Mouse (Mus musculus) heart, postnatal 0 days (tissue): ENCODE data around the gene Smim8. TPM values are rescaled to one million over a fixed set of nuclear protein-coding genes. Genes with fewer than 3 reads are reported as not detected.
"Not testable (repeated sequence)": the region's sequence is repeated elsewhere in the genome, so short reads cannot be mapped to it uniquely, and the experiment has no call there.

Experiments used
- ATAC-seq: fragments of 200-750 bp; cut with Nextera tagmentation; 2 replicates; pipeline ENCODE4 v1.8.0; 2017; ENCODE audit warnings: low read depth, moderate number of reproducible peaks, moderate library complexity; ENCODE audit not compliant: insufficient read depth
- DNase-seq: peaks from one replicate; pipeline ENCODE4 v3.0.0-alpha.2; 2016; ENCODE audit warnings: low spot score
- H3K27ac ChIP-seq: fragments of 300-500 bp; sonication (generic); 2 replicates; pipeline ENCODE4 v1.5.1; 2014; ENCODE audit warnings: low read depth, mild to moderate bottlenecking
- H3K27me3 ChIP-seq: fragments of 300-500 bp; sonication (generic); 2 replicates; pipeline ENCODE4 v1.6.1; 2014; ENCODE audit warnings: low read length, mixed read lengths; ENCODE audit not compliant: control insufficient read depth, insufficient read depth
- H3K36me3 ChIP-seq: fragments of 300-500 bp; sonication (generic); replicated peaks from 2 replicates; pipeline ENCODE4 v1.6.1; 2014; ENCODE audit warnings: low read length, mixed read lengths; ENCODE audit not compliant: control insufficient read depth, insufficient read depth
- H3K4me1 ChIP-seq: fragments of 300-500 bp; sonication (generic); 2 replicates; pipeline ENCODE4 v1.6.1; 2014; ENCODE audit warnings: antibody characterized with exemption; ENCODE audit not compliant: control insufficient read depth, insufficient read depth
- H3K4me2 ChIP-seq: fragments of 300-500 bp; sonication (generic); 2 replicates; pipeline ENCODE4 v1.6.1; 2014; ENCODE audit warnings: low read depth, mild to moderate bottlenecking, low read length, moderate library complexity
- H3K4me3 ChIP-seq: fragments of 300-500 bp; sonication (generic); 2 replicates; pipeline ENCODE4 v1.5.1; 2014; ENCODE audit warnings: low read depth, low read length
- H3K9ac ChIP-seq: fragments of 300-500 bp; sonication (generic); replicated peaks from 2 replicates; pipeline ENCODE4 v1.6.1; 2014; ENCODE audit warnings: low read depth, low read length, mixed read lengths
- H3K9me3 ChIP-seq: fragments of 300-500 bp; sonication (generic); replicated peaks from 2 replicates; pipeline ENCODE4 v1.6.1; 2016; ENCODE audit warnings: low read length; ENCODE audit not compliant: control insufficient read depth
- CTCF ChIP-seq: IDR thresholded peaks from 2 replicates; pipeline ENCODE4 v1.5.1; 2016; ENCODE audit warnings: antibody characterized with exemption, control low read depth, low read depth
- EP300 ChIP-seq: IDR thresholded peaks from 2 replicates; pipeline ENCODE4 v1.6.1; 2016; ENCODE audit warnings: antibody characterized with exemption, low read depth
- WGBS: fragments of 180-500 bp; shearing (Covaris S2); extraction: QIAGEN DNeasy Blood & Tissue Kit; methylation state at CpG from one replicate; pipeline ENCODE4 v1.1.7; 2014; 5-methylcytosine and 5-hydroxymethylcytosine counted together
- polyA plus RNA-seq: library from polyadenylated mRNA; unstranded; fragments of >200 nt; fragmentation: Nextera tagmentation; extraction: Ambion mirVana; gene quantifications from 2 replicates; pipeline ENCODE4 v1.2.1, GENCODE M21; 2015
- total RNA-seq: library from RNA; depleted of rRNA; stranded (reverse); fragments of >200 nt; gene quantifications from 2 replicates; pipeline ENCODE4 v1.2.3, GENCODE M21; 2014; ENCODE audit warnings: low replicate concordance

Smim8 gene
- total and polyA plus RNA-seq, 2 experiments from 2014 or later: 33.0 to 107 TPM

- no peak overlapping the region for H3K4me3 ChIP-seq
- H3K4me1 ChIP-seq: no peaks in the 10 kb centered on the region
- DNase-seq (no peak), ATAC-seq (no peak)
- peaks cover 26% of the 10 kb centered on the region for H3K36me3 ChIP-seq
- H3K27me3 ChIP-seq: no peaks in the 10 kb centered on the region
- H3K27ac ChIP-seq: no peak overlapping the region
- TF ChIP-seq EP300 (no peak), CTCF (no peak)
- WGBS: 30% methylated on average over 8 of the region's 8 CpGs
- H3K9me3 ChIP-seq: no peaks in the 10 kb centered on the region
- no peak overlapping the region for H3K9ac ChIP-seq
- H3K4me2 ChIP-seq: no peak overlapping the region
Observed at GRCm38 (mm10) chr4:34771652-34772371, 6.4 kb downstream of the Smim8 start.

- no peaks in the 10 kb centered on the region for H3K27me3 ChIP-seq
- H3K9me3 ChIP-seq: no peaks in the 10 kb centered on the region
- H3K4me3 ChIP-seq: no peak within 1 kb of the TSS
- no peaks in the 10 kb centered on the region for H3K4me1 ChIP-seq
- TF ChIP-seq EP300 (no peak), CTCF (no peak)
- ATAC-seq: no peak
- H3K9ac ChIP-seq: no peak within 1 kb of the TSS
- no peak within 1 kb of the TSS for H3K4me2 ChIP-seq
- DNase-seq: no peak
- H3K27ac ChIP-seq: no peak within 1 kb of the TSS
- no peaks in the 10 kb centered on the region for H3K36me3 ChIP-seq
- WGBS: 74% methylated on average over 1 of the region's 1 CpGs
Observed at GRCm38 (mm10) chr4:34756163-34756562, 22.1 kb downstream of the Smim8 start, which contains the start of gene Gm136. Gene Gm136, minus strand, starts transcription at chr4:34756263.

- Histone ChIP-seq H3K4me1 (no peaks in the 10 kb centered on the region), H3K36me3 (no peaks in the 10 kb centered on the region), H3K4me2 (no peak overlapping the region), H3K9ac (no peak overlapping the region), H3K27me3 (no peaks in the 10 kb centered on the region), H3K9me3 (no peaks in the 10 kb centered on the region), H3K27ac (peak overlapping the region; percentile 53; the same call in 1 of the 2 replicates), H3K4me3 (no peak overlapping the region)
- TF ChIP-seq EP300 (no peak), CTCF (no peak)
- WGBS: 27% methylated on average over 6 of the region's 6 CpGs
- ATAC-seq (no peak), DNase-seq (no peak)
Observed at GRCm38 (mm10) chr4:34749236-34749635, 29.0 kb downstream of the Smim8 start.

- peaks cover 4% of the 10 kb centered on the region for H3K4me1 ChIP-seq
Observed at GRCm38 (mm10) chr4:34734461-34734860, 43.8 kb downstream of the Smim8 start.

GRCm38 (mm10) chr4:34733415-34733814 is 44.8 kb downstream of the Smim8 start:
- WGBS: 19% methylated on average over 2 of the region's 2 CpGs
- H3K9ac ChIP-seq, H3K4me3 ChIP-seq, ATAC-seq, H3K36me3 ChIP-seq, DNase-seq, H3K27me3 ChIP-seq, H3K27ac ChIP-seq, H3K9me3 ChIP-seq, H3K4me2 ChIP-seq, H3K4me1 ChIP-seq: not testable (repeated sequence)
- TF ChIP-seq CTCF: peak; percentile 27

More at GRCm38 (mm10) chr4:34734461-34734860, 43.8 kb downstream of the Smim8 start:
- Histone ChIP-seq H3K36me3 (no peaks in the 10 kb centered on the region), H3K4me3 (no peak overlapping the region), H3K27me3 (no peaks in the 10 kb centered on the region; the same call in 1 of the 2 replicates), H3K9ac (no peak overlapping the region), H3K4me2 (no peak overlapping the region), H3K9me3 (no peaks in the 10 kb centered on the region), H3K27ac (no peak overlapping the region)
- TF ChIP-seq EP300 (no peak), CTCF (no peak)
- no peak for DNase-seq
- WGBS: 73% methylated on average over 3 of the region's 3 CpGs
- no peak for ATAC-seq

- H3K9ac ChIP-seq: peak within 1 kb of the TSS; percentile 13
- peak within 1 kb of the TSS; percentile 84 for H3K4me2 ChIP-seq
- H3K9me3 ChIP-seq: no peaks in the 10 kb centered on the region
- H3K36me3 ChIP-seq: no peaks in the 10 kb centered on the region
- H3K27ac ChIP-seq: no peak within 1 kb of the TSS
- DNase-seq: peak; percentile 57
- 1% methylated on average over 38 of the region's 38 CpGs for WGBS
- H3K4me3 ChIP-seq: peak within 1 kb of the TSS; percentile 51
- H3K4me1 ChIP-seq: peaks cover 4% of the 10 kb centered on the region
- H3K27me3 ChIP-seq: no peaks in the 10 kb centered on the region; the same call in 1 of the 2 replicates
- no peak for TF ChIP-seq EP300
- TF ChIP-seq CTCF: no peak
- ATAC-seq: peak; percentile 97
Observed at GRCm38 (mm10) chr4:34729851-34730341, 48.3 kb downstream of the Smim8 start, which contains the start of gene Cfap206. Gene Cfap206, minus strand, starts transcription at chr4:34730206.

GRCm38 (mm10) chr4:34725710-34726109 is 52.5 kb downstream of the Smim8 start:
- 75% methylated on average over 3 of the region's 3 CpGs for WGBS
- H3K4me3 ChIP-seq, H3K36me3 ChIP-seq, H3K27me3 ChIP-seq, H3K4me1 ChIP-seq, H3K27ac ChIP-seq, H3K9ac ChIP-seq, DNase-seq, ATAC-seq, H3K9me3 ChIP-seq, H3K4me2 ChIP-seq: not testable (repeated sequence)
